Mouse (Mus musculus): Measurements from ENCODE around the gene Arl16. TPM values are rescaled to one million over a fixed set of nuclear protein-coding genes. Genes with fewer than 3 reads are reported as not detected.

Gene Arl16
- polyA plus RNA-seq, 2 experiments, result 9.9 to 13.0 TPM

DNA sequence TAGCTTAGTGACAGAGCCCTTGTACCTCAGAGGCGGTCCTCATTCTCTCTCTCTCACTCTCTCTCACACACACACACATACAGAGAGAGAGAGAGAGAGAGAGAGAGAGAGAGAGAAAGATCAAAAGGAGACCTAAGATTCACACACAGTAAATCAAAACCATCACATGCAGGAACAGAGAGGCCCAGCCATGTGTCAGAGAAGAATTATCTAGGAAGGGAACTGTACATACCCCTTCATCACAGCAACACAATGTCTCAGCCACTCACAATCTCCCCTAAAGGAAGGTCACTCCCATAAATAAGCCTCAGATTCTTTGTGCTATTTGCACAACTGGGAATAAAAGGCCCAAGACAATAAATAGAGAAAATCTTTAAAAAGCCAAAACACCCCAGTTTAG is 48.8 kb downstream of the Arl16 start:
- H3K27ac ChIP-seq, result no peak overlapping the region
- H3K4me2 ChIP-seq (ENCODE audit: low read depth), result no peak overlapping the region
- DNase-seq (ENCODE audit: low read depth in 3 of 3, low spot score in 3 of 3), result no peak
- H3K9me3 ChIP-seq (ENCODE audit: control insufficient read depth, low read length), result no peaks in the 10 kb centered on the region
- TF ChIP-seq EP300 (IDR thresholded peaks at IDR 0.05; ENCODE audit: low read depth) (no peak), CTCF (IDR thresholded peaks at IDR 0.05; ENCODE audit: low read depth) (no peak)
- no peak for ATAC-seq (ENCODE audit: insufficient read depth)
- no peak overlapping the region for H3K9ac ChIP-seq (replicated peaks)
- WGBS (ENCODE audit: insufficient replicate concordance), result 84% methylated on average over 1 of the region's 1 CpGs
- no peak overlapping the region for H3K4me3 ChIP-seq (ENCODE audit: insufficient read depth in 1 of 2, low read depth in 2 of 2, low read length in 2 of 2)
- no peaks in the 10 kb centered on the region for H3K4me1 ChIP-seq (replicated peaks; ENCODE audit: control insufficient read depth in 2 of 2, insufficient read depth in 2 of 2, low read length in 1 of 2)
- peaks cover 87% of the 10 kb centered on the region for H3K36me3 ChIP-seq (replicated peaks; ENCODE audit: control insufficient read depth, insufficient read depth, low read depth)
- H3K27me3 ChIP-seq (ENCODE audit: control insufficient read depth, insufficient read depth, low read length), result no peaks in the 10 kb centered on the region

DNA sequence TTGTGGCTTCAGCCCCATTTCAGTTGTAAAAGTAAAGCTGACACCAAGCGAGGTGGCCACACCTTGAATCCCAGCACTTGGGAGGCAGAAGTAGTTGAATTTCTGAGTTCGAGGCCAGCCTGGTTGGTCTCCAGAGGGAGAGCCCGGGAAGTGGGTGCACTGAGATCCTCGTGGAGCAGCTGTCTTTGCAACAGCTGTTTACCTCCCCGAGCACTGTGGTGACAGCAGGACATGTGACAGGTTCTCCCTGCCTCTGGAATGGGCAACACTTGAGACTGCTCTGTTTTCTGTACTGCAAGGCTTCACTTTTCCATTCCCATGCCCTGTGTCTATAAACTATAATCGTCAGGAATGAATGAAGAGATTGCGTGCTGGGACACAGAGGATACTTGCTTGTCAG is 49.6 kb downstream of the Arl16 start:
- H3K27ac ChIP-seq, result no peak overlapping the region
- no peak for TF ChIP-seq CTCF (IDR thresholded peaks at IDR 0.05; ENCODE audit: low read depth)
- no peak for TF ChIP-seq EP300 (IDR thresholded peaks at IDR 0.05; ENCODE audit: low read depth)
- no peaks in the 10 kb centered on the region for H3K27me3 ChIP-seq (ENCODE audit: control insufficient read depth, insufficient read depth, low read length)
- 88% methylated on average over 7 of the region's 7 CpGs for whole genome bisulfite sequencing (ENCODE audit: insufficient replicate concordance)
- DNase-seq (ENCODE audit: low read depth in 3 of 3, low spot score in 3 of 3) (no peak), ATAC-seq (ENCODE audit: insufficient read depth) (no peak)
- H3K4me2 ChIP-seq (ENCODE audit: low read depth), result no peak overlapping the region
- no peak overlapping the region for H3K9ac ChIP-seq (replicated peaks)
- no peaks in the 10 kb centered on the region for H3K4me1 ChIP-seq (replicated peaks; ENCODE audit: control insufficient read depth in 2 of 2, insufficient read depth in 2 of 2, low read length in 1 of 2)
- H3K4me3 ChIP-seq (ENCODE audit: insufficient read depth in 1 of 2, low read depth in 2 of 2, low read length in 2 of 2), result no peak overlapping the region
- H3K36me3 ChIP-seq (replicated peaks; ENCODE audit: control insufficient read depth, insufficient read depth, low read depth), result peaks cover 88% of the 10 kb centered on the region
- H3K9me3 ChIP-seq (ENCODE audit: control insufficient read depth, low read length), result no peaks in the 10 kb centered on the region

Other genes with a start within 250 kb of the Arl16 start
- 1.5 and 1.6 TPM in 2 replicates for gene Bahcc1, start 234.7 kb downstream of the Arl16 start, polyA plus RNA-seq (2012; rRNA removed)
- gene Bahcc1, start 234.7 kb downstream of the Arl16 start, polyA plus RNA-seq (2014; fragmentation: Nextera tagmentation; extraction: Ambion mirVana), result 0.75 and 1.2 TPM in 2 replicates
- 256 and 265 TPM in 2 replicates for gene Actg1, start 119.1 kb downstream of the Arl16 start, polyA plus RNA-seq (2012; rRNA removed)
- 451 and 544 TPM in 2 replicates for gene Actg1, start 119.1 kb downstream of the Arl16 start, polyA plus RNA-seq (2014; fragmentation: Nextera tagmentation; extraction: Ambion mirVana)
- gene Fscn2, start 106.1 kb downstream of the Arl16 start, polyA plus RNA-seq (2012; rRNA removed), result not detected in 2 replicates
- not detected in 2 replicates for gene Fscn2, start 106.1 kb downstream of the Arl16 start, polyA plus RNA-seq (2014; fragmentation: Nextera tagmentation; extraction: Ambion mirVana)
- gene Faap100, start 88.8 kb downstream of the Arl16 start, polyA plus RNA-seq (2012; rRNA removed), result 5.3 and 6.3 TPM in 2 replicates
- 4.5 and 5.4 TPM in 2 replicates for gene Faap100, start 88.8 kb downstream of the Arl16 start, polyA plus RNA-seq (2014; fragmentation: Nextera tagmentation; extraction: Ambion mirVana)
- gene Nploc4, start 29.9 kb downstream of the Arl16 start, polyA plus RNA-seq (2012; rRNA removed), result 17.9 and 21.1 TPM in 2 replicates
- 21.2 and 22.2 TPM in 2 replicates for gene Nploc4, start 29.9 kb downstream of the Arl16 start, polyA plus RNA-seq (2014; fragmentation: Nextera tagmentation; extraction: Ambion mirVana)
- not detected in 2 replicates for gene Tspan10, start 25.0 kb downstream of the Arl16 start, polyA plus RNA-seq (2012; rRNA removed)
- gene Tspan10, start 25.0 kb downstream of the Arl16 start, polyA plus RNA-seq (2014; fragmentation: Nextera tagmentation; extraction: Ambion mirVana), result not detected in 2 replicates
- 0.19 and 0.25 TPM in 2 replicates for gene Pde6g, start 14.1 kb downstream of the Arl16 start, polyA plus RNA-seq (2012; rRNA removed)
- gene Pde6g, start 14.1 kb downstream of the Arl16 start, polyA plus RNA-seq (2014; fragmentation: Nextera tagmentation; extraction: Ambion mirVana), result 0.15 and 0.23 TPM in 2 replicates
- gene Oxld1, start 9.5 kb downstream of the Arl16 start, polyA plus RNA-seq (2012; rRNA removed), result 5.3 and 5.8 TPM in 2 replicates
- gene Oxld1, start 9.5 kb downstream of the Arl16 start, polyA plus RNA-seq (2014; fragmentation: Nextera tagmentation; extraction: Ambion mirVana), result 8.0 and 8.4 TPM in 2 replicates
- 13.7 and 15.9 TPM in 2 replicates for gene Ccdc137, start 9.5 kb downstream of the Arl16 start, polyA plus RNA-seq (2012; rRNA removed)
- 11.0 and 11.1 TPM in 2 replicates for gene Ccdc137, start 9.5 kb downstream of the Arl16 start, polyA plus RNA-seq (2014; fragmentation: Nextera tagmentation; extraction: Ambion mirVana)
- gene Mrpl12, start 17.0 kb upstream of the Arl16 start, polyA plus RNA-seq (2012; rRNA removed), result 64.2 and 78.4 TPM in 2 replicates
- gene Mrpl12, start 17.0 kb upstream of the Arl16 start, polyA plus RNA-seq (2014; fragmentation: Nextera tagmentation; extraction: Ambion mirVana), result 127 and 130 TPM in 2 replicates
- gene Slc25a10, start 24.2 kb upstream of the Arl16 start, polyA plus RNA-seq (2012; rRNA removed), result 31.5 and 37.4 TPM in 2 replicates
- 35.1 and 38.2 TPM in 2 replicates for gene Slc25a10, start 24.2 kb upstream of the Arl16 start, polyA plus RNA-seq (2014; fragmentation: Nextera tagmentation; extraction: Ambion mirVana)
- gene Gcgr, start 63.1 kb upstream of the Arl16 start, polyA plus RNA-seq (2012; rRNA removed), result 19.8 and 22.8 TPM in 2 replicates
- gene Gcgr, start 63.1 kb upstream of the Arl16 start, polyA plus RNA-seq (2014; fragmentation: Nextera tagmentation; extraction: Ambion mirVana), result 11.6 and 13.4 TPM in 2 replicates
- 30.0 and 36.2 TPM in 2 replicates for gene Mcrip1, start 82.1 kb upstream of the Arl16 start, polyA plus RNA-seq (2012; rRNA removed)
- 41.3 and 43.6 TPM in 2 replicates for gene Mcrip1, start 82.1 kb upstream of the Arl16 start, polyA plus RNA-seq (2014; fragmentation: Nextera tagmentation; extraction: Ambion mirVana)
- not detected in 2 replicates for gene Ppp1r27, start 83.5 kb upstream of the Arl16 start, polyA plus RNA-seq (2012; rRNA removed)
- gene Ppp1r27, start 83.5 kb upstream of the Arl16 start, polyA plus RNA-seq (2014; fragmentation: Nextera tagmentation; extraction: Ambion mirVana), result not detected in 2 replicates
- gene P4hb, start 105.6 kb upstream of the Arl16 start, polyA plus RNA-seq (2012; rRNA removed), result 144 and 214 TPM in 2 replicates
- 497 and 525 TPM in 2 replicates for gene P4hb, start 105.6 kb upstream of the Arl16 start, polyA plus RNA-seq (2014; fragmentation: Nextera tagmentation; extraction: Ambion mirVana)
- gene Arhgdia, start 114.0 kb upstream of the Arl16 start, polyA plus RNA-seq (2012; rRNA removed), result 172 and 176 TPM in 2 replicates
- 191 and 204 TPM in 2 replicates for gene Arhgdia, start 114.0 kb upstream of the Arl16 start, polyA plus RNA-seq (2014; fragmentation: Nextera tagmentation; extraction: Ambion mirVana)
- 46.3 and 110 TPM in 2 replicates for gene Alyref, start 130.8 kb upstream of the Arl16 start, polyA plus RNA-seq (2012; rRNA removed)
- gene Alyref, start 130.8 kb upstream of the Arl16 start, polyA plus RNA-seq (2014; fragmentation: Nextera tagmentation; extraction: Ambion mirVana), result 347 and 349 TPM in 2 replicates
- gene Anapc11, start 130.8 kb upstream of the Arl16 start, polyA plus RNA-seq (2012; rRNA removed), result 44.7 and 60.4 TPM in 2 replicates
- 93.5 and 98.7 TPM in 2 replicates for gene Anapc11, start 130.8 kb upstream of the Arl16 start, polyA plus RNA-seq (2014; fragmentation: Nextera tagmentation; extraction: Ambion mirVana)
- gene Npb, start 140.9 kb upstream of the Arl16 start, polyA plus RNA-seq (2012; rRNA removed), result 5.5 and 12.3 TPM in 2 replicates
- 11.9 and 14.2 TPM in 2 replicates for gene Npb, start 140.9 kb upstream of the Arl16 start, polyA plus RNA-seq (2014; fragmentation: Nextera tagmentation; extraction: Ambion mirVana)
- 127 and 135 TPM in 2 replicates for gene Pcyt2, start 150.3 kb upstream of the Arl16 start, polyA plus RNA-seq (2012; rRNA removed)
- 86.2 and 99.6 TPM in 2 replicates for gene Pcyt2, start 150.3 kb upstream of the Arl16 start, polyA plus RNA-seq (2014; fragmentation: Nextera tagmentation; extraction: Ambion mirVana)
- gene Sirt7, start 157.6 kb upstream of the Arl16 start, polyA plus RNA-seq (2012; rRNA removed), result 27.6 and 30.8 TPM in 2 replicates
- 22.0 and 26.3 TPM in 2 replicates for gene Sirt7, start 157.6 kb upstream of the Arl16 start, polyA plus RNA-seq (2014; fragmentation: Nextera tagmentation; extraction: Ambion mirVana)
- 29.5 and 30.9 TPM in 2 replicates for gene Mafg, start 166.0 kb upstream of the Arl16 start, polyA plus RNA-seq (2012; rRNA removed)
- gene Mafg, start 166.0 kb upstream of the Arl16 start, polyA plus RNA-seq (2014; fragmentation: Nextera tagmentation; extraction: Ambion mirVana), result 20.9 and 25.9 TPM in 2 replicates
- 4.0 and 4.3 TPM in 2 replicates for gene Pycr1, start 176.2 kb upstream of the Arl16 start, polyA plus RNA-seq (2012; rRNA removed)
- gene Pycr1, start 176.2 kb upstream of the Arl16 start, polyA plus RNA-seq (2014; fragmentation: Nextera tagmentation; extraction: Ambion mirVana), result 4.8 and 5.1 TPM in 2 replicates
- gene Myadml2, start 180.6 kb upstream of the Arl16 start, polyA plus RNA-seq (2012; rRNA removed), result 0.07 and 0.13 TPM in 2 replicates
- 0.67 and 1.0 TPM in 2 replicates for gene Myadml2, start 180.6 kb upstream of the Arl16 start, polyA plus RNA-seq (2014; fragmentation: Nextera tagmentation; extraction: Ambion mirVana)
- gene Notum, start 193.6 kb upstream of the Arl16 start, polyA plus RNA-seq (2012; rRNA removed), result 0.18 and 0.30 TPM in 2 replicates
- gene Notum, start 193.6 kb upstream of the Arl16 start, polyA plus RNA-seq (2014; fragmentation: Nextera tagmentation; extraction: Ambion mirVana), result 0.18 TPM in 1 of 2 replicates, not detected in the other
- 16.9 and 20.4 TPM in 2 replicates for gene Aspscr1, start 205.4 kb upstream of the Arl16 start, polyA plus RNA-seq (2012; rRNA removed)
- gene Aspscr1, start 205.4 kb upstream of the Arl16 start, polyA plus RNA-seq (2014; fragmentation: Nextera tagmentation; extraction: Ambion mirVana), result 34.6 and 37.5 TPM in 2 replicates
- 64.2 and 78.3 TPM in 2 replicates for gene Cenpx, start 246.1 kb upstream of the Arl16 start, polyA plus RNA-seq (2012; rRNA removed)
- gene Cenpx, start 246.1 kb upstream of the Arl16 start, polyA plus RNA-seq (2014; fragmentation: Nextera tagmentation; extraction: Ambion mirVana), result 119 and 128 TPM in 2 replicates
- gene Lrrc45, start 246.3 kb upstream of the Arl16 start, polyA plus RNA-seq (2012; rRNA removed), result 6.6 and 9.3 TPM in 2 replicates
- 6.2 and 8.3 TPM in 2 replicates for gene Lrrc45, start 246.3 kb upstream of the Arl16 start, polyA plus RNA-seq (2014; fragmentation: Nextera tagmentation; extraction: Ambion mirVana)

All from liver, embryonic 14.5 days (tissue).